Mouse (Mus musculus) thymus, adult 2 months (tissue): ENCODE data around the gene Shisa5. TPM values are rescaled to one million over a fixed set of nuclear protein-coding genes. Genes with fewer than 3 reads are reported as not detected.

Experiments
- DNase-seq: peaks from one replicate; pipeline ENCODE4 v3.0.0; 2021
- H3K27ac ChIP-seq: fragments of 200-500 bp; 2 replicates; pipeline ENCODE4 v1.5.1; 2012; ENCODE audit warnings: low read length, control low read depth; ENCODE audit not compliant: control insufficient read depth, insufficient read depth
- H3K27me3 ChIP-seq: fragments of 200-500 bp; 2 replicates; pipeline ENCODE4 v1.6.1; 2012; ENCODE audit warnings: mild to moderate bottlenecking, low read length, moderate library complexity, mixed read lengths; ENCODE audit not compliant: control insufficient read depth, insufficient read depth
- H3K36me3 ChIP-seq: fragments of 200-500 bp; 2 replicates; pipeline ENCODE4 v1.6.1; 2012; ENCODE audit warnings: mild to moderate bottlenecking, low read length, moderate library complexity; ENCODE audit not compliant: control insufficient read depth, insufficient read depth
- H3K4me1 ChIP-seq: fragments of 200-500 bp; replicated peaks from 2 replicates; pipeline ENCODE4 v1.6.1; 2012; ENCODE audit warnings: low read length; ENCODE audit not compliant: control insufficient read depth, insufficient read depth
- H3K4me3 ChIP-seq: fragments of 200-500 bp; 2 replicates; pipeline ENCODE4 v1.5.1; 2012; ENCODE audit warnings: mild to moderate bottlenecking, low read length, control low read depth, moderate library complexity; ENCODE audit not compliant: control insufficient read depth, insufficient read depth
- CTCF ChIP-seq: fragments of 200-500 bp; IDR thresholded peaks from 2 replicates; pipeline ENCODE4 v1.5.1; 2012; ENCODE audit warnings: mild to moderate bottlenecking, control low read depth, low read length, moderate library complexity, borderline replicate concordance; ENCODE audit not compliant: control insufficient read depth, poor library complexity, insufficient read depth; ENCODE audit errors: extremely low read depth
- POLR2A ChIP-seq: fragments of 200-500 bp; IDR thresholded peaks from 2 replicates; pipeline ENCODE4 v1.6.1; 2012; ENCODE audit warnings: mild to moderate bottlenecking, low read length, control low read depth, moderate library complexity; ENCODE audit not compliant: control insufficient read depth, poor library complexity, insufficient read depth; ENCODE audit errors: extremely low read depth
- WGBS: fragments of 180-500 bp; shearing (Covaris S2); methylation state at CpG from one replicate; pipeline ENCODE4 v1.1.7; 2018; 5-methylcytosine and 5-hydroxymethylcytosine counted together
- polyA plus RNA-seq: library from polyadenylated mRNA; depleted of rRNA; stranded (reverse); fragments of >200 nt; gene quantifications from 2 replicates; pipeline ENCODE4 v1.2.3, GENCODE M21; 2012

Gene Shisa5
- polyA plus RNA-seq, 1 experiment, result 2,648 TPM

DNA sequence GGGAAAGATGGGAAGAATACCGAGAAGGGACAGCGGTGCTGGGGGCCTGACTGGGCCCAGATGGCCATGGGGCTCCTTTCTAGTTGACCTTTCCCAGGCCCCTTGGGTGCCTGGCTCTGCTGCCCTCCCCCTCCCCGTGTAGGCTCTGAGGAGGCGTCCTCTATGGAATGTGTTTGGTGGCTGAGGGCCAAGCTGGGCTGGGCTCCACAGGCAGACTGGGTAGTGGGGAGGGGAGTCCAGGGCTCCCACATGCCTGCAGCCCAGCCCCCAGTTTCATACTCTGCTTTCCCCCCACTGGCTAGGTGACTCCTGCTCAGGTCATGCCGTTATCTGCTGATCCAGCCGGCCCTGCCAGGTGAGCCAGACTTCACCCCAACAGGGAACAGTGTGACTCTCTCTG is 60.6 kb downstream of the Shisa5 start:
- H3K27me3 ChIP-seq, result no peaks in the 10 kb centered on the region
- H3K27ac ChIP-seq, result no peak overlapping the region
- H3K4me3 ChIP-seq, result no peak overlapping the region
- 89% methylated on average over 6 of the region's 6 CpGs for WGBS
- H3K36me3 ChIP-seq, result no peaks in the 10 kb centered on the region
- TF ChIP-seq POLR2A (no peak), CTCF (no peak)
- peaks cover 19% of the 10 kb centered on the region for H3K4me1 ChIP-seq
- no peak for DNase-seq

DNA sequence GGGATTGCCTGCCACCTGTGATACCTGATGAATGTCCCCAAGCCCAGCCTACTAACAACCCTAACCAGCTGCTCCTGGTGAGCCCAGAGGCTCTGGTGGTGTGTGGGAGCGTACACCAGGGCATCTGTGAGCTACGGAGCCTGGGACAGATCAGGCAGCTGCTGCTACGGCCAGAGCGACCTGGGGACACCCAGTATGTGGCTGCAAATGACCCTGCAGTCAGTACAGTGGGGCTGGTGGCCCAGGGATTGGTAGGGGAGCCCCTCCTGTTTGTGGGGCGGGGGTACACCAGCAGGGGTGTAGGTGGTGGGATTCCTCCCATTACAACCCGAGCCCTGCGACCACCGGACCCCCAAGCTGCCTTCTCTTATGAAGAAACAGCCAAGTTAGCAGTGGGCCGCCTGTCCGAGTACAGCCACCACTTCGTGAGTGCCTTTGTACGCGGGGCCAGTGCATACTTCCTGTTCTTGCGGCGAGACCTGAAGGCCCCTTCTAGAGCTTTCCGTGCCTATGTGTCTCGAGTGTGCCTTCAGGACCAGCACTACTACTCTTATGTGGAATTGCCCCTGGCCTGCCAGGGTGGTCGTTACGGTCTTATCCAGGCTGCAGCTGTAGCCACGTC is 62.1 kb downstream of the Shisa5 start:
- TF ChIP-seq POLR2A (no peak), CTCF (0 out of 2 replicates have a peak, but pooled peaks have one; percentile 23)
- H3K4me3 ChIP-seq, result no peak overlapping the region
- no peak for DNase-seq
- WGBS, result 62% methylated on average over 20 of the region's 20 CpGs
- H3K36me3 ChIP-seq, result no peaks in the 10 kb centered on the region
- H3K27ac ChIP-seq, result no peak overlapping the region
- no peaks in the 10 kb centered on the region for H3K27me3 ChIP-seq
- peaks cover 11% of the 10 kb centered on the region for H3K4me1 ChIP-seq

DNA sequence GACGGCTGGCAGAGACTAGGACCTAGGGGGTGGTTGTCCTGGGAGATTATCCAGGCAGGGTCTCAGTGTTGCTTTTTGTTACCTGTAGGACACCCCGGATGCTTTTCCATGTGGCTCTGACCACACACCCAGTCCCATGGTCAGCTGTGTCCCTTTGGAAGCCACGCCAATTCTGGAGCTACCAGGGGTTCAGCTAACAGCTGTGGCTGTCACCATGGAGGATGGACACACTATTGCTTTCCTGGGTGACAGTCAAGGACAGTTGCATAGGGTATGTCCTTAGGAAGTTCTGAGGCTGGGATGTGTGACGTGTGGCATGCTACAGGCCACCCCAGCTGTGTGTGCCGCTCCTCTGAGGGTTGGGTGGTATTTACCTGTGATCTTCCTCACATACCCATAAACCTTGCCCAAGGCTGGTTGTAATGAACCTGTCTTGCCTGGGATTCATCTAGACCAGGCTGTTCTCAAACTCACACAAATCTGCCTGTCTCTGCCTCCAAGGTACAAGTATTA is 63.6 kb downstream of the Shisa5 start:
- no peaks in the 10 kb centered on the region for H3K27me3 ChIP-seq
- H3K27ac ChIP-seq, result no peak overlapping the region
- H3K36me3 ChIP-seq, result no peaks in the 10 kb centered on the region
- 97% methylated on average over 5 of the region's 5 CpGs for WGBS
- no peak for DNase-seq
- H3K4me1 ChIP-seq, result peaks cover 3% of the 10 kb centered on the region; the same call in 1 of the 2 replicates
- TF ChIP-seq CTCF, result no peak
- no peak for TF ChIP-seq POLR2A
- H3K4me3 ChIP-seq, result no peak overlapping the region

DNA sequence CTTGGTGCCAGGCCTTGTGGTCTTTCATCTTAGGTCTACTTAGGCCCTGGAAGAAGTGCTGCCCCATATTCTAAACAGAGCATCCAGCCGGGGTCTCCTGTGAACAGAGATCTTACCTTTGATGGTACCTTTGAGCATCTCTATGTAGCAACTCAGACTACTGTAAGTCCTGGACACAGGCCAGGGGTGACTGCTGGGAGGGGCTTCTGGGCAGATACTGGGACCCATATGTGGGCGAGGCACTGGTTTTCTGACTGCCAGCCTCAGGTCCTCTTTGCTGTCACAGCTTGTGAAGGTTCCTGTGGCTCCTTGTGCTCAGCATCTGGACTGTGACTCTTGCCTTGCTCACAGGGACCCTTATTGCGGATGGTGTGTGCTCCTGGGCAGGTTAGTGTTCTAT is 64.2 kb downstream of the Shisa5 start:
- Histone ChIP-seq H3K4me3 (no peak overlapping the region), H3K36me3 (no peaks in the 10 kb centered on the region), H3K27ac (no peak overlapping the region), H3K4me1 (peaks cover 3% of the 10 kb centered on the region; the same call in 1 of the 2 replicates), H3K27me3 (no peaks in the 10 kb centered on the region)
- 99% methylated on average over 3 of the region's 3 CpGs for WGBS
- no peak for DNase-seq
- TF ChIP-seq CTCF (no peak), POLR2A (no peak)

DNA sequence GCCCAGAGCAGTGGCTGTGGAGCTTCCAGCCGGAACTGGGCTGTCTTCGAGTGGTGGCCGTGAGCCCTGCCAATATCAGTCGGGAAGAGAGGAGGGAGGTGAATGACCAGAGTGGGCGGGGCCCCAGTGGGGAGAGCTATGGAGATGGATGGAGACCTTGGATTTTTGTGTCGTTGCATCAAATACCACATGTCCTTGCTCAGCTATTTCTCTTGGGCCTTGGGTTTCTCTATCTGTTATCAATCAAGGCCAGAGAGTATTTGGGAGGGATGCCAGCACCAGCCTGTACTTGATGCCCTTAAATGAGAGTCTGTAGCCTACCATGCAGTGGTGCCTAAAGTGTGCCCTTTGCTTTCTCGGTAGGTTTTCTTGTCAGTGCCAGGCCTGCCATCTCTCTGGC is 64.9 kb downstream of the Shisa5 start:
- Histone ChIP-seq H3K4me1 (peaks cover 3% of the 10 kb centered on the region; the same call in 1 of the 2 replicates), H3K27me3 (no peaks in the 10 kb centered on the region), H3K4me3 (no peak overlapping the region), H3K27ac (no peak overlapping the region), H3K36me3 (no peaks in the 10 kb centered on the region)
- no peak for TF ChIP-seq POLR2A
- no peak for TF ChIP-seq CTCF
- DNase-seq, result no peak
- 83% methylated on average over 7 of the region's 7 CpGs for WGBS

DNA sequence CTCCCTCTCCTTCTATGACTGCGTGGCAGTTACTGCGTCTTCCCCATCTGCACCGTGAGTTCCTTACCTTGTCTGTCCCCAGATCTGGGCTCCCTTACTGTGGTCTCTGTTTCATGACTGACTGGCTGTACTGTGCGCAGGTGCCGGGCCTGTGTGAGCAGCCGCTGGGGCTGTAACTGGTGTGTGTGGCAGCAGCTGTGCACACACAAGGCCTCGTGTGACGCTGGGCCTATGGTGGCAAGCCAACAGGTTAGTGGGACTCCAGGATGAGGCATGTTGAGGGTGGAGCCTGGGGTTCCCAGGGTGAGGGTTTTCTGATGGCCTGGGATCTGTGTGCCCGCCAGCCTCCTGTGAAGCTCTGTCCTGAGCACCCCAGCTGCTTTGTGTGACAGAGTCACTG is 65.7 kb downstream of the Shisa5 start:
- TF ChIP-seq POLR2A (no peak), CTCF (no peak)
- no peak overlapping the region for H3K27ac ChIP-seq
- 77% methylated on average over 9 of the region's 9 CpGs for WGBS
- no peak for DNase-seq
- H3K36me3 ChIP-seq, result no peaks in the 10 kb centered on the region
- H3K27me3 ChIP-seq, result no peaks in the 10 kb centered on the region
- peaks cover 3% of the 10 kb centered on the region; the same call in 1 of the 2 replicates for H3K4me1 ChIP-seq
- no peak overlapping the region for H3K4me3 ChIP-seq
